Mouse (Mus musculus): ENCODE data around the gene Inafm1. TPM values are rescaled to one million over a fixed set of nuclear protein-coding genes. Genes with fewer than 3 reads are reported as not detected.

The Inafm1 gene
- polyA plus RNA-seq, 2 experiments, result 24.3 to 48.7 TPM

GRCm38 (mm10) chr7:16297616-16298015 is 24.2 kb upstream of the Inafm1 start:
- no peak for DNase-seq (ENCODE audit: low spot score)
- 64% methylated on average over 2 of the region's 2 CpGs for WGBS
- H3K9me3 ChIP-seq (ENCODE audit: control insufficient read depth, low read length), result no peaks in the 10 kb centered on the region
- H3K27ac ChIP-seq (replicated peaks; ENCODE audit: low read depth, low read length), result no peak overlapping the region
- no peak for TF ChIP-seq POLR2A (IDR thresholded peaks at IDR 0.05; ENCODE audit: borderline replicate concordance, extremely low read depth, insufficient read depth, insufficient read length)
- H3K4me2 ChIP-seq (replicated peaks; ENCODE audit: low read depth, low read length, severe bottlenecking), result no peak overlapping the region
- H3K27me3 ChIP-seq (ENCODE audit: control insufficient read depth, insufficient read depth, low read length), result no peaks in the 10 kb centered on the region
- peaks cover 21% of the 10 kb centered on the region for H3K4me1 ChIP-seq (ENCODE audit: control insufficient read depth, insufficient read depth, low read length)
- no peak for ATAC-seq (ENCODE audit: low FRiP score, low read depth)
- H3K9ac ChIP-seq (ENCODE audit: low read depth, low read length, severe bottlenecking), result 0 out of 2 replicates have a peak overlapping the region, but pooled peaks have one; percentile 31
- no peaks in the 10 kb centered on the region for H3K36me3 ChIP-seq (ENCODE audit: control insufficient read depth, insufficient read depth, low read length)
- no peak overlapping the region for H3K4me3 ChIP-seq (replicated peaks; ENCODE audit: low read length)

- ATAC-seq (ENCODE audit: low FRiP score, low read depth), result peak; percentile 24; the same call in 1 of the 2 replicates
- Histone ChIP-seq H3K4me3 (replicated peaks; ENCODE audit: low read length) (peak overlapping the region; percentile 26), H3K36me3 (ENCODE audit: control insufficient read depth, insufficient read depth, low read length) (no peaks in the 10 kb centered on the region), H3K27me3 (ENCODE audit: control insufficient read depth, insufficient read depth, low read length) (no peaks in the 10 kb centered on the region), H3K9me3 (ENCODE audit: control insufficient read depth, low read length) (no peaks in the 10 kb centered on the region), H3K27ac (replicated peaks; ENCODE audit: low read depth, low read length) (peak overlapping the region; percentile 48), H3K4me1 (ENCODE audit: control insufficient read depth, insufficient read depth, low read length) (peaks cover 21% of the 10 kb centered on the region), H3K9ac (ENCODE audit: low read depth, low read length, severe bottlenecking) (peak overlapping the region; percentile 31; the same call in 1 of the 2 replicates), H3K4me2 (replicated peaks; ENCODE audit: low read depth, low read length, severe bottlenecking) (peak overlapping the region; percentile 52)
- no peak for TF ChIP-seq POLR2A (IDR thresholded peaks at IDR 0.05; ENCODE audit: borderline replicate concordance, extremely low read depth, insufficient read depth, insufficient read length)
- DNase-seq (ENCODE audit: low spot score), result peak; percentile 87
- WGBS, result under 1% methylated on average over 22 of the region's 22 CpGs
These were observed 23.5 kb upstream of the Inafm1 start for GRCm38 (mm10) chr7:16296766-16297390.

GRCm38 (mm10) chr7:16296146-16296545 is 22.7 kb upstream of the Inafm1 start:
- Histone ChIP-seq H3K4me1 (ENCODE audit: control insufficient read depth, insufficient read depth, low read length) (peaks cover 21% of the 10 kb centered on the region), H3K9me3 (ENCODE audit: control insufficient read depth, low read length) (no peaks in the 10 kb centered on the region), H3K27ac (replicated peaks; ENCODE audit: low read depth, low read length) (0 out of 2 replicates have a peak overlapping the region, but pooled peaks have one; percentile 48), H3K4me3 (replicated peaks; ENCODE audit: low read length) (peak overlapping the region; percentile 26; the same call in 1 of the 2 replicates), H3K9ac (ENCODE audit: low read depth, low read length, severe bottlenecking) (no peak overlapping the region), H3K4me2 (replicated peaks; ENCODE audit: low read depth, low read length, severe bottlenecking) (peak overlapping the region; percentile 93; the same call in 1 of the 2 replicates), H3K27me3 (ENCODE audit: control insufficient read depth, insufficient read depth, low read length) (no peaks in the 10 kb centered on the region), H3K36me3 (ENCODE audit: control insufficient read depth, insufficient read depth, low read length) (no peaks in the 10 kb centered on the region)
- TF ChIP-seq POLR2A (IDR thresholded peaks at IDR 0.05; ENCODE audit: borderline replicate concordance, extremely low read depth, insufficient read depth, insufficient read length), result no peak
- DNase-seq (ENCODE audit: low spot score), result no peak
- no peak for ATAC-seq (ENCODE audit: low FRiP score, low read depth)
- WGBS, result 32% methylated on average over 2 of the region's 2 CpGs

- DNase-seq (ENCODE audit: low spot score), result peak; percentile 84
- Histone ChIP-seq H3K27ac (replicated peaks; ENCODE audit: low read depth, low read length) (peak overlapping the region; percentile 89), H3K27me3 (ENCODE audit: control insufficient read depth, insufficient read depth, low read length) (no peaks in the 10 kb centered on the region), H3K36me3 (ENCODE audit: control insufficient read depth, insufficient read depth, low read length) (no peaks in the 10 kb centered on the region), H3K4me1 (ENCODE audit: control insufficient read depth, insufficient read depth, low read length) (peaks cover 21% of the 10 kb centered on the region), H3K9me3 (ENCODE audit: control insufficient read depth, low read length) (no peaks in the 10 kb centered on the region), H3K4me2 (replicated peaks; ENCODE audit: low read depth, low read length, severe bottlenecking) (peak overlapping the region; percentile 93), H3K4me3 (replicated peaks; ENCODE audit: low read length) (peak overlapping the region; percentile 45), H3K9ac (ENCODE audit: low read depth, low read length, severe bottlenecking) (peak overlapping the region; percentile 48)
- TF ChIP-seq POLR2A (IDR thresholded peaks at IDR 0.05; ENCODE audit: borderline replicate concordance, extremely low read depth, insufficient read depth, insufficient read length), result no peak
- WGBS, result 2% methylated on average over 37 of the region's 41 CpGs
- ATAC-seq (ENCODE audit: low FRiP score, low read depth), result peak; percentile 60
These were observed 22.0 kb upstream of the Inafm1 start for GRCm38 (mm10) chr7:16295321-16295900.

DNA sequence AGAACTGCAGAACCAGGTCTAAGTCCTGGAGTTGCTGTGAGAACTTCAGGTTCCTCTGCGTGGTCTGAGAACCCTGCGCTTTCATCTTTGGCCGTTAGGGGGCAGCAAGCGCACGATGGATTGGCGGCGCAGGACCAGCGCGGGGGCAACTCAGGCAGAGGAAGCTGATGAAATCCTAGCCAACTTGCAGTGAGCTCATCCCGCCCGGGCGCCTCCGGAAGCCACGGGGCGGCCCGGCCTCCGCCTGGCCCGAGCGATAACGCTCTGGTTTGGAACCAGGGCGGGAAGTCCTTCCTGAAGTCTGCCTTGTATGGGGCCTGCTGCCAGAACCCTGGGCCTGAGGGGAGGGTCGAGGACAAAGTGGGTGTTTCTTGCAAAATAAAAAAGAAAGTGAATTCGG is 21.4 kb upstream of the Inafm1 start:
- Histone ChIP-seq H3K4me1 (ENCODE audit: control insufficient read depth, insufficient read depth, low read length) (peaks cover 19% of the 10 kb centered on the region), H3K4me3 (replicated peaks; ENCODE audit: low read length) (peak overlapping the region; percentile 45), H3K27me3 (ENCODE audit: control insufficient read depth, insufficient read depth, low read length) (no peaks in the 10 kb centered on the region), H3K9ac (ENCODE audit: low read depth, low read length, severe bottlenecking) (peak overlapping the region; percentile 48), H3K27ac (replicated peaks; ENCODE audit: low read depth, low read length) (peak overlapping the region; percentile 89), H3K4me2 (replicated peaks; ENCODE audit: low read depth, low read length, severe bottlenecking) (peak overlapping the region; percentile 93), H3K9me3 (ENCODE audit: control insufficient read depth, low read length) (no peaks in the 10 kb centered on the region), H3K36me3 (ENCODE audit: control insufficient read depth, insufficient read depth, low read length) (no peaks in the 10 kb centered on the region)
- ATAC-seq (ENCODE audit: low FRiP score, low read depth) (peak; percentile 71), DNase-seq (ENCODE audit: low spot score) (peak; percentile 91)
- TF ChIP-seq POLR2A (IDR thresholded peaks at IDR 0.05; ENCODE audit: borderline replicate concordance, extremely low read depth, insufficient read depth, insufficient read length), result no peak
- WGBS, result under 1% methylated on average over 23 of the region's 23 CpGs
